Mouse (Mus musculus): ENCODE measurements around the gene Pyroxd2.
"Not testable (repeated sequence)": the region's sequence is repeated elsewhere in the genome, so short reads cannot be mapped to it uniquely, and the experiment has no call there.

Pyroxd2 gene

DNA sequence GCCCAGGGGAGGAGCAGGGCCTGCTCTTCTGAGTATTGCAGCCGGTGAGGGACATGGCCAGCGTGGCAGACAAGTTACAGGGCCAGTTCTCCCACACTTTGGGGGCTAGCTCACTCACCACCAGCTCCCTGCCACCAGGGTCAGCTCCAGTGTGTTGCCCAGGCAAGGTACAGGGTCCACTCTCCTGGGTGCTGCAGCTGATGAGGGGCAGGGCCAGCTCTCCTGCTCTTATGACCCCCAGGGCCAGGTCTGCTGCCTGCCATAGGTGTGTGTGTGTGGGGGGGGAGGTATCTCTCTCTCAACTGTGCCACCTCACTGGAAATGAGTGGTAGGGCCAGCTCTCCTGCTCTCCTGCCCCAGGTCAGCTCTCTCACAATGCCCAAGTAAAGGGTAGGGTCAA, 54.0 kb downstream of the Pyroxd2 start:
- Histone ChIP-seq H3K9me3 (ENCODE audit: low read length) (no peaks in the 10 kb centered on the region), H3K27me3 (ENCODE audit: insufficient read depth, low read length) (no peaks in the 10 kb centered on the region; the same call in 1 of the 2 replicates), H3K4me3 (replicated peaks; ENCODE audit: low read length) (no peak overlapping the region), H3K36me3 (ENCODE audit: insufficient read depth, low read length) (no peaks in the 10 kb centered on the region), H3K4me1 (replicated peaks; ENCODE audit: low read depth, low read length) (peaks cover 10% of the 10 kb centered on the region)
- TF ChIP-seq NANOG (IDR thresholded peaks at IDR 0.05; ENCODE audit: borderline replicate concordance, low read length), result no peak
- no peak for TF ChIP-seq POU5F1 (IDR thresholded peaks at IDR 0.05; ENCODE audit: borderline replicate concordance, low read length)
- no peak for TF ChIP-seq CTCF (conservative IDR thresholded peaks at IDR 0.05; ENCODE audit: low read length)

DNA sequence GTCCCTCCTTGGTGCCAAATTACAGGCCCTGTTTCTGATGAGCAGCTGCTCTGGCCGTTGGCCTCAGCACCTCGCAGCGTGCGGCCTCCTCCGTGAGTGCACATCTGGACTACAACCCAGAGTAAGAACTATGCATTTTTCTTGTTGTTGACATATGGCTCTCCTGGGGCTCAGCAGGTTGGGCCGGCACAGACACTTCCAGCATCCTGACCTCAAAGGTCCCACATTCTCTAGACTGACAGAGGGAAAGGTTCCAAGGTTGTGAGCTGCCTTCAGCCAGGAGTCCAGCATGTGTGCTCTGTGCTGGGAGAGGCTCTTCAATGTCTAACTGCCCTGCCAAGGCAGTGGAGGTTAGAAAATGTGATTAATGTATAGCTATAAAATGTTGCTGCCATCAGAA, 55.2 kb downstream of the Pyroxd2 start:
- Histone ChIP-seq H3K27me3 (ENCODE audit: insufficient read depth, low read length) (no peaks in the 10 kb centered on the region; the same call in 1 of the 2 replicates), H3K4me3 (replicated peaks; ENCODE audit: low read length) (no peak overlapping the region), H3K9me3 (ENCODE audit: low read length) (no peaks in the 10 kb centered on the region), H3K4me1 (replicated peaks; ENCODE audit: low read depth, low read length) (peaks cover 10% of the 10 kb centered on the region), H3K36me3 (ENCODE audit: insufficient read depth, low read length) (no peaks in the 10 kb centered on the region)
- TF ChIP-seq NANOG (IDR thresholded peaks at IDR 0.05; ENCODE audit: borderline replicate concordance, low read length) (no peak), POU5F1 (IDR thresholded peaks at IDR 0.05; ENCODE audit: borderline replicate concordance, low read length) (no peak), CTCF (conservative IDR thresholded peaks at IDR 0.05; ENCODE audit: low read length) (no peak)

DNA sequence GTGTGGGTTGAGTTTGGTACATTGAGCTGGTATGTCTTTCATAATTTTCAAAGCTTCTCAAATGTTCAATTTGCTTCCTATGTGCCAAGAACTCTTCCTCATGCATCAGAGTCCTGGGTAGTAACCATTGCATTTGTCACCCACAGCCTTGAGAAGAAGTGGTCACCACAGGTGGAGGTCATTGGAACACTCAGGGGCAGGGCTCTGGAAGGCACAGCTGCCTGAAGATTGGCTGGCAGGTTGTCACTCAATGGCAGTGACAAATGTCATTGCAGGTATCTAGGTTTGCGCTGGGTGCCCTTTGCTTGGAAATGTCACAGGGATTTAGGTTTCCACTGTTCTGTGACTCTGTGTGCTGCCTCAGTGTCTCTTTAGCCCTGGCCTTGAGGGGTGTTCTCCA, 62.3 kb downstream of the Pyroxd2 start:
- TF ChIP-seq NANOG (IDR thresholded peaks at IDR 0.05; ENCODE audit: borderline replicate concordance, low read length), result no peak
- TF ChIP-seq CTCF (conservative IDR thresholded peaks at IDR 0.05; ENCODE audit: low read length), result no peak
- no peak for TF ChIP-seq POU5F1 (IDR thresholded peaks at IDR 0.05; ENCODE audit: borderline replicate concordance, low read length)
- H3K4me3 ChIP-seq (replicated peaks; ENCODE audit: low read length), result no peak overlapping the region
- H3K27me3 ChIP-seq (ENCODE audit: insufficient read depth, low read length), result peaks cover 13% of the 10 kb centered on the region
- H3K9me3 ChIP-seq (ENCODE audit: low read length), result no peaks in the 10 kb centered on the region
- H3K4me1 ChIP-seq (replicated peaks; ENCODE audit: low read depth, low read length), result no peaks in the 10 kb centered on the region
- no peaks in the 10 kb centered on the region for H3K36me3 ChIP-seq (ENCODE audit: insufficient read depth, low read length)

DNA sequence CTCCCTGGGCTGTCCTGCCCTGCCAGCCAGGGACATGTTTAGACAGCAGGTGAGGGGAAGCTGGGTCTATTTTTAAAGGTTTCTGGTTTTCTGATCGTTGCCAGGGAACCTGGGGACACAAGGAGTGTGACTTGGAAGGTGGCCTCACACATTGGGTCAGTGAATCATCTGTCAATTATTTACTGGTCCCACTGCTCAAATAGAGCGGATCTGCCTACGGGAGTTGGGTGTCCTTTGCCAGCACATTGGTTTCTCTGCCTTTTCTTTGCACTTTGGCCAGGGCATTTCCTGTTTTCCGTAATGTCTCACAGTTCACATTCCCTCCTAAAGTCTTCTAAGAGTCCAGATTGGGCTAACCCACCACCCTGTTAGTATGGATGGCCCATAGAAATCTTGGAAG, 62.8 kb downstream of the Pyroxd2 start:
- TF ChIP-seq NANOG (IDR thresholded peaks at IDR 0.05; ENCODE audit: borderline replicate concordance, low read length), result no peak
- TF ChIP-seq POU5F1 (IDR thresholded peaks at IDR 0.05; ENCODE audit: borderline replicate concordance, low read length), result no peak
- TF ChIP-seq CTCF (conservative IDR thresholded peaks at IDR 0.05; ENCODE audit: low read length), result no peak
- no peaks in the 10 kb centered on the region for H3K9me3 ChIP-seq (ENCODE audit: low read length)
- H3K4me1 ChIP-seq (replicated peaks; ENCODE audit: low read depth, low read length), result no peaks in the 10 kb centered on the region
- H3K4me3 ChIP-seq (replicated peaks; ENCODE audit: low read length), result no peak overlapping the region
- H3K27me3 ChIP-seq (ENCODE audit: insufficient read depth, low read length), result peaks cover 13% of the 10 kb centered on the region
- H3K36me3 ChIP-seq (ENCODE audit: insufficient read depth, low read length), result no peaks in the 10 kb centered on the region

DNA sequence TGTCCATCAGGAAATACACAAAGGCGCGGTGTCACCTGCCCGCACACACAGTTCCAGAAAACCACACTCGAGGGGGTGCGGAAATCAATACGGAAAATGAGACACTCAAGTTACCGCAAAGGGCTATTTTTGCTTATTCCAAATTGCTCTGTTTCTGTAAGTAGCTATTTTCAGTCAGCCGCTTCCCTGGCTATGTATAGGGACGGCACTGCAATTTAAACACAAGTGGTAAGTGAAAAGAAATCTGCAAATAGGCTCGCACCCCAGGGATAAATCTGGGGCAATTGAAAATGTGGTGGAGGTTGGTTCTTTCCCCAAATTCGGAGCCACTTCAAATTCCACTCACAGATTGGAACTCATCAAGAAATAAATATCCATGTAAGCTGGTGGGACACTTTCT, 63.3 kb downstream of the Pyroxd2 start:
- Histone ChIP-seq H3K4me3 (replicated peaks; ENCODE audit: low read length) (no peak overlapping the region), H3K4me1 (replicated peaks; ENCODE audit: low read depth, low read length) (no peaks in the 10 kb centered on the region), H3K27me3 (ENCODE audit: insufficient read depth, low read length) (peaks cover 13% of the 10 kb centered on the region), H3K36me3 (ENCODE audit: insufficient read depth, low read length) (no peaks in the 10 kb centered on the region), H3K9me3 (ENCODE audit: low read length) (no peaks in the 10 kb centered on the region)
- TF ChIP-seq NANOG (IDR thresholded peaks at IDR 0.05; ENCODE audit: borderline replicate concordance, low read length) (no peak), CTCF (conservative IDR thresholded peaks at IDR 0.05; ENCODE audit: low read length) (no peak), POU5F1 (IDR thresholded peaks at IDR 0.05; ENCODE audit: borderline replicate concordance, low read length) (no peak)

DNA sequence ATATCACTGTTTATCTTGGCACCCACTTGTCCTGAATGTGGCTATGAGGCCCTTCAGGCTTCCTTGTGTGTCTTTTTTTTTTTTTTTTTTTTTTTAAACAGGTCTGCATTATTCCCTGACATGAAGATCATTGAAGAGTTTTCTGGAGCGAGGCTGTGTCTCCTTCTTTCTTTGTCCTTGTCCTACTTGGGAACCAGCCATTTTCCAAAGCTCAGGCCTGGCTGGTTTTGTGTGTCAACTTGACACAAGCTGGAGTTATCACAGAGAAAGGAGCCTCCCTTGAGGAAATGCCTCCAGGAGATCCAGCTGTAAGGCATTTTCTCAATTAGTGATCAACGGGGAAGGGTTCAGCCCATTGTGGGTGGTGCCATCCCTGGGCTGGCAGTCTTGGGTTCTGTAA, 69.8 kb downstream of the Pyroxd2 start:
- not testable (repeated sequence) for H3K27me3 ChIP-seq (ENCODE audit: insufficient read depth, low read length); H3K9me3 ChIP-seq (ENCODE audit: low read length); H3K36me3 ChIP-seq (ENCODE audit: insufficient read depth, low read length); H3K4me3 ChIP-seq (replicated peaks; ENCODE audit: low read length); H3K4me1 ChIP-seq (replicated peaks; ENCODE audit: low read depth, low read length)

DNA sequence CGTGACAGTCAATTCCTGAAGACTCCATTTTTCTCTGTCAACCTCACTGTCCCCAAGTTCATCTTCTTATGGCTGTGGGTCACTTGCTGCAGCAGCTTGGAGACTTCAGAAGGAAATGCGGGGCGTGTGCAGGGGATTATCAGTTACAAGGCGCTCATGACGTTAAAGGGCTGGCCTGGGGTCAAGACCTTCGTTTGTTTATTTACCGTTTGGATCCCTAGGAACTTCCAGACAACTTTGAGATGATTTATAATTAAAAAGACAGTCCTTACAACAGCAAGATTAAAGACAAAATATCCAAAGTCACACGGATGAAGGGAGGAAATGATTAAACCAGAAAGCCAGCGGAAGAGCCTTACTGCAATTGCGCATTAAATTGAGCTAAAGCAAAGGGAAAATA, 74.4 kb downstream of the Pyroxd2 start:
- H3K4me3 ChIP-seq (replicated peaks; ENCODE audit: low read length), result no peak overlapping the region
- H3K36me3 ChIP-seq (ENCODE audit: insufficient read depth, low read length), result no peaks in the 10 kb centered on the region
- peaks cover 4% of the 10 kb centered on the region for H3K9me3 ChIP-seq (ENCODE audit: low read length)
- TF ChIP-seq NANOG (IDR thresholded peaks at IDR 0.05; ENCODE audit: borderline replicate concordance, low read length) (no peak), POU5F1 (IDR thresholded peaks at IDR 0.05; ENCODE audit: borderline replicate concordance, low read length) (no peak), CTCF (conservative IDR thresholded peaks at IDR 0.05; ENCODE audit: low read length) (no peak)
- H3K4me1 ChIP-seq (replicated peaks; ENCODE audit: low read depth, low read length), result peaks cover 5% of the 10 kb centered on the region; the same call in 1 of the 2 replicates
- H3K27me3 ChIP-seq (ENCODE audit: insufficient read depth, low read length), result peaks cover 14% of the 10 kb centered on the region; the same call in 1 of the 2 replicates

DNA sequence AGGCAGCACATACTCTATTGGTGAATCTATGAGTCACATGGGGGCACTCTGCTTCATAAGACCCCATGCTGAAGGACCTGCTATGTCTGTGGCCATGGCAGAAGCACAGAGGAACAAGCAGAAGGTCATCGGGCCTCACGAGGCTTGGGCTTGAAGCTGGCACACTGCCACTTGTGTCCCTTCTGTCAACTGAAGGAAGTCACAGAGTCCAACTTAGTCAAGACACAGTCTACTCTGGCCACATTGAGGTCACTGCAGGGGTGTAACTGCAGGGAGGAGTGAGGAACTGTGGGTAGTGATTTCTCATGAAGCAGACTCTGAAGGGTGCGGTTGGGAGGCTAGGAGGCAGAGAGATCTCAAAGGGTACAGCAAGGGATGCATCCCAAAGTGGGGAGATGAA, 75.1 kb downstream of the Pyroxd2 start:
- H3K36me3 ChIP-seq (ENCODE audit: insufficient read depth, low read length), result no peaks in the 10 kb centered on the region
- peaks cover 17% of the 10 kb centered on the region; the same call in 1 of the 2 replicates for H3K27me3 ChIP-seq (ENCODE audit: insufficient read depth, low read length)
- H3K4me3 ChIP-seq (replicated peaks; ENCODE audit: low read length), result no peak overlapping the region
- H3K4me1 ChIP-seq (replicated peaks; ENCODE audit: low read depth, low read length), result peaks cover 9% of the 10 kb centered on the region
- H3K9me3 ChIP-seq (ENCODE audit: low read length), result peaks cover 4% of the 10 kb centered on the region
- no peak for TF ChIP-seq NANOG (IDR thresholded peaks at IDR 0.05; ENCODE audit: borderline replicate concordance, low read length)
- TF ChIP-seq CTCF (conservative IDR thresholded peaks at IDR 0.05; ENCODE audit: low read length), result no peak

DNA sequence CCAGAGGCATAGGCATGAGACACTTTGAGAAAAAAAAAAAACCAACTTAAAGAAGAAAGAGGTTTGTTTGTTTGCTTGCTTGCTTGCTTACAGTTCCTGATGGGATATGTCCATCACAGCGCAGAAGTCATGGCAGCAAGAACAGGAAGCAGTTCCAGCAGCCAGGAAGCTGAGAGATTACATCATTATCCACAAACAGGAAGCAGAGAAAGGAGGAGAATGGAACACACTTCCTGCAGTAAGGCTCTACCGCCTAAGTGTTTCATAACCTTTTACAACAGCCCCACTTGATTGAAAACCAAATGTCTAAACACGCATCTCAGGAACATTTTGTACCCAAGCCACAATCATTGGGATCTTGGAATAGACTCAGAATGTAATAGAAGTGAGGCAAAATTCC, 75.6 kb downstream of the Pyroxd2 start:
- Histone ChIP-seq H3K4me3 (replicated peaks; ENCODE audit: low read length) (no peak overlapping the region), H3K9me3 (ENCODE audit: low read length) (peaks cover 4% of the 10 kb centered on the region), H3K27me3 (ENCODE audit: insufficient read depth, low read length) (peaks cover 23% of the 10 kb centered on the region), H3K36me3 (ENCODE audit: insufficient read depth, low read length) (no peaks in the 10 kb centered on the region), H3K4me1 (replicated peaks; ENCODE audit: low read depth, low read length) (peaks cover 9% of the 10 kb centered on the region)
- TF ChIP-seq NANOG (IDR thresholded peaks at IDR 0.05; ENCODE audit: borderline replicate concordance, low read length) (no peak), CTCF (conservative IDR thresholded peaks at IDR 0.05; ENCODE audit: low read length) (no peak), POU5F1 (IDR thresholded peaks at IDR 0.05; ENCODE audit: borderline replicate concordance, low read length) (no peak)
